Mouse (Mus musculus): ENCODE measurements at regions not wholly inside any gene's neighbourhood (a gene's known extent, or its start where the extent isn't known, plus 50 kb on each side); places are given as distances from the start of the nearest gene placed in this dataset.

DNA sequence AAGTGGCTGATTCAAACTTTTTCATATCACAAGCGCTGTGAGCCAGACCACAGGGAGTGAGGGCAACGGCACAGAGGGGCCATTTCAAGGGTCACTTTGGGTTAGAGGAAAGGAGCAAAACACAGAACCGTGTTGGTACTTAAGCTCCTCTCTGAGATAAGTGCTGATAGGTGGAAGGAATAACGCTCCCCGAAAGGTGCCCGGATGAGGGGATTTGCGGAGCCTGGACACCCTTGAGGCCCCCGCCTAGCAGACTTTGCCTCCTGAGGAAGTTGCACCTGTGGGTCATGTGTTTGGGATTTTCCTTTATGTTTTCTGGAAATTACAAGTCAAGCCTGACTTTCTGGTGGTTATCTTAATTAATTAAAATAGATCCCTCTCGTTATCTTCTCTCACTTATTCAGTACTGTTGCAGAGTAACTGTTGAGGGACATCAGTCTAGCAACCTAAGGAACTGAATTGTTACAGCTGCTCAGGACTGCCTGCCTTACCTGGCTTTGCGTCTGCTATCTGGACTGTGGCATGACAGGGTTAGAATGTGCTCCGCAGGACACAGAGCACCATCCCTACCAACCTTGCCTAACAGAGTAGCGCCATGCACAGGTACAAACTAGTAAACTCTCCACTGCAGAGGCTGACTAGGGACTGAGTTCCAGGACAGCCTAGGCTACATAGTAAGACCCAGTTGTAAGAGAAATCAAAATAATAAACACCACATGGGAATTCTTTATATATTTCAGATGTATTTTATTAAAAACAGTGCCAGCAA, 137.4 kb upstream of the Plcz1 start:
- DNase-seq (ENCODE audit: low spot score in 2 of 2) = no peak

DNA sequence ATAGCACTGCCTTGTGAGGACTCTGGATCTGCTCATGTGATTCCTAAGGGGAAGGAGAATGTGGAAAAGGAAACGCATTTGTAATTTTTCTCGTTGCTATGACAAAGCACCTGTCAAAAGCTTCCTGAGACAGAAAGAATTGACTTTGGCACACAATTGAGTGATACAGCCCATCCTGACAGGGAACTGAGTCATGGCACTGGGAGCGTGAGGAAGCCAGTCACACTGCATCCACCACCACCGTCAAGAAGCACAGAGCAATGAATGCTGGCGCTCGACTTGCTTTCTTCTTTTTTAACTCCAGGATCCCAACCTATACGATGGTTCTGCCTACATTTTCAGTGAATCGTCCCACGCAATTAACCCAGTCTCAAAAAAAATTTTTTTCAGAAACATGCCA, 131.5 kb upstream of the Plcz1 start:
- no peak for DNase-seq (ENCODE audit: low spot score in 2 of 2)

DNA sequence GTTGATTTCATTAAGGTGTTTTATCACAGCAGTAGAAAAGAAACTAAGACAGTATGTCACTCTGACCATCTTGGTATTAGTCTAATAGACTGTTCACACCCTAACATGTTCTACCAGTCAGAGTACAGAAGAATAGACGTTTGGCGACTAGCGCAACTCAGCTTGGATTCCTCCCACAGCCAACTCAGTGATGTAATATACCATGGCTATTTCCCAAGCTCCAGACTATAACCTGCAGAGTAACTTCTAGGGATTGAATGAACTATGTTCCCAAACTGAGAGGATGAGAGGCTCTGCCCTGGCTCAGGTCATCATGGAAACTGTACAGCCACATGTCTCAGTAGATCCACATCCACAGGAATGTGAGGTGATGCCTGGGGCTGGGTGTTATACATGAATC, 128.6 kb upstream of the Plcz1 start:
- DNase-seq (ENCODE audit: low spot score in 2 of 2) = no peak

DNA sequence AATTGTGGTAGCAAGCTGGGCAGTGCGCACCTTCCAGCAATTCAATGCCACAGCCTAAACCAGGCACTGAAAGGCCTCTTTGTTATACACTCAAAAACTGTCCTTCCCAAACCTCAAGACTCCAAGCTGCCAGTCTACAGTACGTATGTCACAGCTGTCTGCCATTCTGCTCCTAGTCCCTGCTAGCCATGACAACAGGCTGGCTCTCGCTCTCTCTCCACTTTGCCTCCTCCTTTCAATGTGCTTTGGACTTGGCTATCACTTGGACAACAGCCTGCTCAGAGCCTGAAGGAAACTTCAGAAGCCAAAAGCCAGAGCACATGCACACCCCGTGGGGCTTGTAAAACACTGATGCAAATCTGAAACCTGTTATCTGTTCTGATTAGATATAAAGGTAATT, 125.9 kb upstream of the Plcz1 start:
- no peak for DNase-seq (ENCODE audit: low spot score in 2 of 2)

DNA sequence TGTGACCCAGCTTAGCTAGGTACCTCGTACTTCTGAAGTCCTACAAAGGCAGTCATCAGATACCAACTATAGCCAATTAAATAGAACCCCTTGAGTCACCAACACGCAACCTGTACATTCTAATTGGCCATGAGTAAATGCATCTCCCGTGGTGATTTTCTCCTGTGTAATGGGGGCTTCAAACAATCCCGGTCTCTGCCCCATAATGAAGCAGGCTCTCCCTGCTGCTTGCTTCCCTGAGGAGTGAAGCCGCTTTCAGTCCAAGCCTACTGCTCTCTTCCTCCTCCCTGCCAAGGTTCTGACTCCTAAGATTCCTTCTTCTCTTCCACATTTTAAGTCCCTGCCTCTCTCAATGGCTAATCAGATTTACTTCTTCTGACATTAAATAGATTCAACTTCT, 121.5 kb upstream of the Plcz1 start:
- no peak for DNase-seq (ENCODE audit: low spot score in 2 of 2)

DNA sequence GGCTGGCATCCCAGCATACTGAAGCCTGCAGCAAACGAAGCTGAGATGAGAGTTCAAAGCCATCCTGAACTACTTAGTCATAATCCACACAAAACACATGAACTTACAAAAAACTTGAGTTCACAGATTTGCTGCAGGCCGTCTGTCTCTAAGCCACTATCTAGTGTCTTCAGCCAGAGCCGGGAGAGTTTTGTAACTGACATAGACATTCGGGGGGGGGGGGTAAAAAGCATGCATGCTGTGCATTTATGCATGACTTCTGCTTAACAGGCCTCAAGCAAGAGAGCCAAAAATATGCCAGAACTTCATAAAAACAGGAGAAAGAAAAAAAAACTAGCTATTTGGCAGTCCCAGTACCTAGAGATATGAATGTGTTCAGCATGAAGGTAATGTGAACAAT, 120.2 kb upstream of the Plcz1 start:
- DNase-seq (ENCODE audit: low spot score in 2 of 2) = no peak

DNA sequence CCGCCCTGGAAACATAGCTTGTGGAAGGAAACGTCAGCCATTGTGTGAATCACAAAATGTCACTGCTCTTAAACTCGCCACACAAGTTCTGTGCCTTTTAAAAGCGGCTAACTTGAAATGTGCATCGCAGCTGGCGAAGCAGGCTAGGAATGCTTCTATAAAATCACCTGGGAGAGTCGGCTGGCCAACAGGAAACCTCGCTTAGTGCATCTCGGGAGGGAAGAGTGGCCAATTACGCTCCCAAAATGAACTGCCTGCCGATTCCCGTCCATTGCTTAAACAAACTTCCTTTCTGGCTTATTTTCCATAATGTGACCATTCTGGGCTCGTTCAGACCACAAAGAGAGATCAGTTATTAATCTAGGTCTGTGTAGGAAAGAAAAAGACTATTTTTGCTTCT, 119.7 kb upstream of the Plcz1 start:
- DNase-seq (ENCODE audit: low spot score in 2 of 2) = no peak

DNA sequence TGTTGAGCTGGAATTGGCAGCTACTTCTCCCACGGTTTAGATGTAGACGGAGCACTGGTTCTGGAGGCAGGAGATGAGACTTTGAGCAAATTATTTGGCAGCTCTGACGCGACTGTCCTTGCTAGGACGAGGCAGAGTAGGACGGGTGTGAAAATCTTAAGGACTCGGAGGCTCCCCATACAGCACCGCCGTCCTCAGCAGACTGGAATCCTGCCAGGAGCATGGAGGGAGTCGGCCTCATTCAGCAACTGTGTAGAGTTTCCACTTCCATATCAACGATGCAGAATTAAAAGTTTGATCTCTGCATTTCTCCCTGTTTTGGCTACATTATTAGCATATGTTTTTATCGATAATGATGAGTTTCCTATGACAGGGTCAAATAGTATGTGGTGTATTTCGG, 117.7 kb upstream of the Plcz1 start:
- peak; percentile 17 to 21 for DNase-seq (ENCODE audit: low spot score in 2 of 2)

DNA sequence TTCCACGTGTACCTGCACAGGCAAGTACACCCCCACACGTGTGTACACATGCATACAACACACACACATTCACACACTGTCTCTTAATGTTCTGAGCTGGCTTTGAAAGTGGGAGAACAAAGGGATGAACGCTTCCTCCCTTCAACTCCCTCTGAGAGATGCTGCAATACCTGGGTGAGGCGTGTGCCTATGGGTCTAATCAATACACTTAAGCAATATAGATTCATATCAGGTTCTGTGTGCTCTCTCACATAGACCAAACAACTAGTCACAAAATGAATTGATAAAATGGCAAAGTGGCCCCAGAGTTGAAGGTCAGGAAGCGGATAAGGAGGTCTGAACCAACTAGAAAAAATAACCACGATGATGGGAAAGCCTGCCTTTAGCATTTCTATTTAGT, 116.1 kb upstream of the Plcz1 start:
- no peak for DNase-seq (ENCODE audit: low spot score in 2 of 2)

DNA sequence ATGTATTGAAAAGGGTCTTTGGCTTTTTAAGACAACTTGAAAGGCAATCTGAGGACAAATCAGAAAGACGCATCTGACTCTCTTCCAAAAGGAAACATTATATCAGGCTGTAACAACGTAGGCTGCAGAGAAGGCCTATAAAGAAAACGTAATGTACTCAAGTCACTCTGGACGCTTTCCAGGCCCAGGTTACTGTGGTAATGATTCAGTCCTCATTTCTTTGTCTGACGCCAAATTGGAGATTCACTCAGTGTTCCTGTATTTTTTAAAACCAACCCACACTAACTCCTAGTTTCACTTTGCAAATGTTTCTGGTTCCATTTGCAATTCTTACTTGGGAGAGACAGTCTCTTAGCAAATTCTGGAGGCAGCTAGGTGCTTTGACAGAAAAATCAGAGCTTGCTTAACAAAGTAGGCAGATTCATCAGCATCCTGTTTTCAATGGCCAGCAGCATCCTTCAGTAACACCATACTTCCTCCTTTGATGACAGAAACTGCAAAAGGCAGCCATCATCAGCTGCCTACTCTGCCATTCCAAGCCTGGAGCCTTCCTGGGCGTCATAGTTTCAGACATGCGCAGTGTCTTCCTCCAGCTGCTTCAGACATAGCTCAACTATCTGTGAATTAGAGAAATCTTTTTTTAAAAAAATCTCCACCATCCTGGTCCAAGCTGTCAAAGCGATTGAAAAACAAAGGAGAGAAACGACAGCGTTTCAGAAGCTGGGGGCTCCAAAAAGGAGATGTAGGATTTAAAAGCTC, 111.3 kb upstream of the Plcz1 start:
- DNase-seq (ENCODE audit: low spot score in 2 of 2) = peak; percentile 36 to 42

DNA sequence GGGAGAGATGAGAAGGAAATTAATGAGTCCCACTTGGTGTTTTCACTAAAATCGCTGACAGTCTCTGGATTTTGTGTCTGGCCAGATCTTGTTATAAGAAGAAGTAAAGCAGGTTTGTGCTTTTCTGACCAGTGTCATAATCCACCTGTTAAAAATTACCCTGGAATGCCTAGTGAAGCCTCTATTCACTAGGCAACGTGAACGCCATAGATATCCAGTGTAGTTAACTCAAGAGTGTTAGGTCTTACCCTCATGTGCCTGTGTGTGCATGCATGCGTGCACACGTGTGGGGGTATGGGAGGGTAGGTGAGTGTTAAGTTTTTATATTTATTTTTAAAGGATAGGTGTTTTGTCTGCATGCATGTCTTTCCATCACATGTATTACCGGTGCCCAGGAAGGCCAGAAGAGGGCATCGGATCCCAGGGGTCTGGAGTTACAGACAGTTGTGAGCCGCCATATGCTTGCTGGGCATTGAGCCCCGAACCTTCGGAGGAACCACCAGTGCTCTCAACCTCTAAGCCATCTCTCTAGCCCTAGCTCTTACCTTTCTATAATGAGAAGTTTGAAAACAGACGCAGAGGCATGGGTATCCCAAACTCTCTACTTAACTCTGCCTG, 107.5 kb upstream of the Plcz1 start:
- no peak for DNase-seq (ENCODE audit: low spot score in 2 of 2)

DNA sequence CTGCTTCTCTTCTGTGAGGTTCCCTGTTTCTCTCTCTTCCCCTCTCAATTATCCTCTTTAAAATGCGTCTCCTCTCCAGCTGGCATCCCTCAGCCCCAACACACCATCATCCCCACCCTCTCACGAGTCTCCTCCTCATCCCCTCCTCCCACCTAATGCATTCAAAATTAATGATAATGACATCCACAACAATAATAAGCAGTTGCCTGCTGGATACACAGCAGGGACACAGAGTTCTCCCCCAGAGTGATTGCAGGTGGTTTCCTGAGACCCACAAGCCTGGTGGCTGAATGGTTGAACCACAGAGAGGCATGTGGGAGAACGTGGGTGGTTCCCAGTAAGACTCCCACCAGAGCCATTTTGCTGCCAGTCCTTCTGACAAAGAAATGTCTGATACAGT, 106.9 kb upstream of the Plcz1 start:
- no peak for DNase-seq (ENCODE audit: low spot score in 2 of 2)

DNA sequence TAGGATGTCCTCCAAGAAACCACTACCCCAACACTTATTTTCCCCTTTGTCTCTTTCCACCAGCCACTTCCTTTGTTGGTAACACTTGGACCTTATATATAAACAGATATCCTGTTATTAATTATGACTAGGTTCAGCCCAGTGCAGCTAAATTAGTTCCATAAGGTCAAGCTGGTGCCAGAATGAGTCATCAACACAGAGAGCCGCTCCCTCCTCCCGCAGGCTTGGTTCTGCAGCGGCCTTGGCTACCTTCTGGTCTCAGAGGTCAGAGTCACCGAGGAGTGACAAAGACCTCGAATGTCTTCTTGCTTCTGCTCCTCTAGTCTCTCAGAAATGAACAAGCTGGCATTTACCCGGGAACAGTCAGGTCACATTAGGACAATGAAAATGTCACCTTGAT, 106.5 kb upstream of the Plcz1 start:
- DNase-seq (ENCODE audit: low spot score in 2 of 2) = no peak

DNA sequence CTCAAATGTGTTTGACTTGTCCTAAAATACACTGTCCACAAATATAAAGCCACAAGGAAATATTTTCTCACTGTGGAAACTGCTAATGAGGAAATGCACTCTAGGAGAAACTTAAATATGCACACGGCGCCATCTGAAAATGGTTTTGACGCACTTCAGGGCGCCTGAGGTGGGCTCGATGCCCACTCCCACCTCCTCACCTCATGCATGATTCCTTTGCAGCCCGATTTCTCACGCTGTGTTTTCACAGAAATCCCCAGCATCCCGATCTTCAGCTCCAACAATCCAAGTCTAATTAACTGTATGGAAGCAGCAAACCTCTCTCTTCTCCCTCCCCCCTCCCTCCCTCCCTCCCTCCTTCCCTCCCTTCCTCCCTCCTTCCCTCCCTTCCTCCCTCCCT, 92.5 kb upstream of the Plcz1 start:
- no peak for DNase-seq (ENCODE audit: low spot score in 2 of 2)

DNA sequence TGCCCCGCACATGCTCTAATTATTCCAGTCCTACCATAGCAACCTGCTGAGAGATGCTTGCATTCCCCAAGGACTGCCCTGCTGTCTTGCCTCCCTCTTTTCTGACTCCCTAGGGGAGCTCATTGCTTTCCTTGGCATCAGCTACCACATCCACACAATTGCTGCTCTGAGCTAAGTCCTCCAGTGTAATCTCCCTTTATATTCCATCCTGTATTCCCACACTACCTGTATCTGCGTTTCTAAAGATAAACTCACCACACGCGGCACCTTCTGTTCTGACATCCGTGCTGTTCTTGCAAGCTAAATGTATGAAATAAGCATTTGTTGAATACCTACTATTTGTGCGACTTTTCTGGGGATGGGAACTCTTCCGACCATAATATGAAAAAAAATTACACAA, 85.4 kb upstream of the Plcz1 start:
- no peak for DNase-seq (ENCODE audit: low spot score in 2 of 2)

DNA sequence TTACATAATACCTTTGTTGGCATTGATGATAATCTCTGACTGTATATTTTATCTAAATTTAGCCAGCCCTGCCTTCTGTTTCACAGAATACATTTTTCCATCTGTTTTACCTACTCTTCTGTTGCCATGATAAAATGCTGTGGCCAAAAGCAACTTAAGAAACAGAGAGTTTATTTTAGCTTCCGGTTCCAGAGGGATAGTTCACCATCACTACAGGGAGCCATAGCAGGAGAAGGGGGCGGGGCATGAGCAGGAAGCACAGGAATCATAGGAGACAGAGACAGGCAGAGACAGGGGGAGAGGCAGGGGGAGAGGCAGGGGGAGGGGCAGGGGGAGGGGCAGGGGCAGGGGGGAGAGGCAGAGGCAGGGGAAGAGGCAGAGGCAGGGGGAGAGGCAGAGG, 72.8 kb upstream of the Plcz1 start:
- DNase-seq (ENCODE audit: low spot score in 2 of 2) = no peak

DNA sequence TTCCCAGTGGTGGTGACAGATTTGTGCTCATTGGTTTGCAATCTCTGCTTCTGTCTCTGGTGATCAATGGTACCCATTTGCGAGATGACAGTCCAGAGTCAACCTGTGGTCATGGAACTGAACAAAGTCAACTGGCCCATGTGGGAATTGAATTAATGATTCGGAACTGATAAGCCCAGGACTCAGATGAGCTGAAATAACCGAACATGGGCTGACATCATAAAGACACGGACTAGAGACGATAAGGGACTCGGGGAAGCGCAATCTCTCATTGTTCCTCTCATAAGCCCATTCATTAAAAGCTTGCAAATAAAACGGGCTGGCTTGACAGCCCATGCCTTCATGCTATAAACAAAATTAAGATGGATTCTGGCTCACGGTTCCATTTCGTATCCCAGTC, 70.8 kb upstream of the Plcz1 start:
- no peak for DNase-seq (ENCODE audit: low spot score in 2 of 2)

DNA sequence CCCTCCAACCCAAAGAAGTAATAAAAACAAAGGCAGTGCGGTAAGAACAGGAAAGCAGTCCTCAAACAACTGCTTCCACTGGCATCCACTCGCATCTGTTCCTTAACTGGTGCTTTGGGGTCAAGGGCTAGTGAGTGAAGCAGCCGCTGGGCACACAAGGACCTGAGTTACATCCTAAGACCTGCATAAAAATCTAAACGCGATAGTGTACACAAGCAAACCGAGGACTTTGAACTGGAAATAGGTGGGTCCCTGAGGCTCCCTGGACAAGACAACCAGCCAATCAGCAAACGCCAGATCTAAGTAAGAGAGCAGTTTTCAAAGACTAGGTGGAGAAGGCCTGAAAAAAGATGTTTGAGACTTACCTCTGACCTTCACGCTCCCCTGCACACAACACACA, 66.8 kb upstream of the Plcz1 start:
- no peak for DNase-seq (ENCODE audit: low spot score in 2 of 2)

DNA sequence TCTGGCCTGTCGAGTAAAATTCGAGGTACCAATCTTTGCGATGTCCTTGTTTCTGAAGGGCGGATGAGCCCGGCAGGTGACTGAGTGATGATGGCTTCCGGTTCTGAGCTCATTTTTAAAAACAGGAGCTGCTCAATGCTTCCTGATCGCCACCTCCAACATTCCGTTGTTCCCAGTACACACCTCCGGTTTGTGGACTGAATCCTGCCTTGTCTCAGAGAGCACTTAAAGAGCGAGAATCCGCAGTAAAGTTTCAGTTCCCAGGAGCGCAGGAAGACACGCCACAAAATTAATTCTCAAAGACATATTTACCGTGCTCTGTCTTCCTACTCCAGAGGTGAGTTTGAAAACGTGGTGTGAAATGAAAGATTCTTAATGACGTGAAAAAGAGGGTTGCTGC, 66.4 kb upstream of the Plcz1 start:
- no peak for DNase-seq (ENCODE audit: low spot score in 2 of 2)

DNA sequence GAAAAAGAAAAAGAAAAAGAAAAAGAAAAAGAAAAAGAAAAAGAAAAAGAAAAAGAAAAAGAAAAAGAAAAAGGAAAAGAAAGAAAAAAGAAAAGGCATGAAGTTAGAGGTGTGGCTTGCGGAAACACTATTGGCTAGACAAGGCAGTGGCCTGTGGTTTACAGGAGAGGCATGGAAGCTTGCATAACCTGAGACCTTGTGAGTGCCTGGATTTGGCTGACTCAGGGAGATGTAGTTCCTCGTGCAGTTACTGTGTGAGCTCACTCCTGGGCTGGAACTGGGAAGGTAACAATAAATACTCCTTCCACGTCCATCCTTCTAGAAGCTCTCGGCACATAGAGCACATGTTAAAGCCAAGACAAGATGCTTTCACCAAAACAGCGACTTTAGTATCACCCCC, 64.9 kb upstream of the Plcz1 start:
- DNase-seq (ENCODE audit: low spot score in 2 of 2) = no peak

DNA sequence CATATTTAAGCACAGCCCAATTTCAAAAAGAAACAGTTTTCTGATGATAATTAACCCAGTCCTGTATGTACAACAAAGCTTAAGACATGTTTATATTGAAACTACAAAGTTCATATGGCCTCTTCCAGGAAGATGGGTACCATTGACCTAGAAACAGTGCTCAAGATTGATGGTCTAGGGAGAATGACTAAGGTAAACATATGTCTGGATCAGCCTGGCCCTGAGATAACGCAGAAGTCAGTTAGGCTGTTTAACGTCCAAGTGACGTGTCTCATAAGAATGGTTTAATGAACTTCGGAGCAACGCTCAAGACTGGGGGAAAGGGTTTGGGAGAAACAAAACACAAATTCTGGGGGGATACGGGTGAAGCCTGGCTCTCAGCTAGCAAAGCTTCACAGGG, 60.8 kb upstream of the Plcz1 start:
- DNase-seq (ENCODE audit: low spot score in 2 of 2) = no peak

DNA sequence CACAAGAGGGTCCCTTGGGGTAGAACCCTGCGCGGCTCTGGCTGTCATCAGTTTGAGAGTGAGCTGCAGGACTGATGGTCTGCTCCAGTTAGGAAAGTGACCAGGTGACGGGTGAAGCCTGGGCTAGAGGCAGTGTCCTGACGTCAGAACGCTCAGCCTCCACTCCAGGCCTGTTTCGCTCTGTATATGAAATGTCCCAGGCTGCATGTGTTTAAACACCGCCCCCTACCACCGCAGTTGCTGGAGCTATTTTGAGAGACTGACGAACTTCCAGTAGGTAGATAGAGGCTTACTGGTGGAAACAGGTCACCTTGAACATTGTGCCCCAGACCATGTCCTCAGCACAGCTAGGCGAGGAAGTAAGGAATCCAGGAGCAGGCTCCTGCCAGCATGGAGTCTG, 54.2 kb upstream of the Plcz1 start:
- DNase-seq (ENCODE audit: low spot score in 2 of 2) = no peak

Data from frontal cortex, postnatal 36 days (tissue).